Mouse (Mus musculus) heart, embryonic 14.5 days (tissue): ENCODE data around the gene Amd2. TPM values are rescaled to one million over a fixed set of nuclear protein-coding genes. Genes with fewer than 3 reads are reported as not detected.

Experiments used
- ATAC-seq: fragments of 200-750 bp; cut with Nextera tagmentation; 2 replicates; pipeline ENCODE4 v1.8.0; 2017; ENCODE audit warnings: low read depth, moderate TSS enrichment; ENCODE audit not compliant: insufficient number of reproducible peaks, insufficient read depth, low FRiP score
- H3K27ac ChIP-seq, 2 experiments: fragments of 200-500 bp in 1 of 2; fragments of 300-500 bp in 1 of 2; sonication (generic) in 1 of 2; replicated peaks in 1 of 2; 2 replicates each; pipeline ENCODE4 v1.5.1; 2012 to 2014; ENCODE audit warnings: low read depth in 2 of 2, low read length in 2 of 2, control low read depth in 1 of 2, mild to moderate bottlenecking in 1 of 2, mixed read lengths in 1 of 2; ENCODE audit not compliant: control insufficient read depth in 1 of 2, insufficient read depth in 1 of 2
- H3K27me3 ChIP-seq: fragments of 300-500 bp; sonication (generic); 2 replicates; pipeline ENCODE4 v1.6.1; 2014; ENCODE audit warnings: mild to moderate bottlenecking, low read length, control low read depth; ENCODE audit not compliant: control insufficient read depth, insufficient read depth
- H3K36me3 ChIP-seq: fragments of 300-500 bp; sonication (generic); 2 replicates; pipeline ENCODE4 v1.6.1; 2014; ENCODE audit warnings: mild to moderate bottlenecking, control low read depth, low read length, mixed read lengths; ENCODE audit not compliant: control insufficient read depth, insufficient read depth
- H3K4me1 ChIP-seq, 2 experiments: fragments of 200-500 bp in 1 of 2; fragments of 300-500 bp in 1 of 2; sonication (generic) in 1 of 2; 2 replicates each; pipeline ENCODE4 v1.6.1; 2012 to 2014; ENCODE audit warnings: low read length in 2 of 2, control low read depth in 1 of 2, mixed read lengths in 1 of 2; ENCODE audit not compliant: control insufficient read depth in 2 of 2, insufficient read depth in 2 of 2
- H3K4me2 ChIP-seq: fragments of 300-500 bp; sonication (generic); 2 replicates; pipeline ENCODE4 v1.6.1; 2014; ENCODE audit warnings: mild to moderate bottlenecking, low read length
- H3K4me3 ChIP-seq, 2 experiments: fragments of 200-500 bp in 1 of 2; fragments of 300-500 bp in 1 of 2; sonication (generic) in 1 of 2; 2 replicates each; pipeline ENCODE4 v1.5.1; 2012 to 2014; ENCODE audit warnings: low read length in 2 of 2, mild to moderate bottlenecking in 2 of 2, control low read depth in 1 of 2, low read depth in 1 of 2, moderate library complexity in 1 of 2; ENCODE audit not compliant: control insufficient read depth in 1 of 2, insufficient read depth in 1 of 2
- H3K9ac ChIP-seq: fragments of 300-500 bp; sonication (generic); 2 replicates; pipeline ENCODE4 v1.6.1; 2014; ENCODE audit warnings: mild to moderate bottlenecking, low read length
- H3K9me3 ChIP-seq: fragments of 300-500 bp; sonication (generic); 2 replicates; pipeline ENCODE4 v1.6.1; 2016; ENCODE audit warnings: low read length, control low read depth; ENCODE audit not compliant: control insufficient read depth
- WGBS: fragments of 180-500 bp; shearing (Covaris S2); extraction: QIAGEN DNeasy Blood & Tissue Kit; methylation state at CpG from one replicate; pipeline ENCODE4 v1.1.7; 2014; 5-methylcytosine and 5-hydroxymethylcytosine counted together
- polyA plus RNA-seq: library from polyadenylated mRNA; unstranded; fragments of >200 nt; fragmentation: Nextera tagmentation; extraction: Ambion mirVana; gene quantifications from 2 replicates; pipeline ENCODE4 v1.2.1, GENCODE M21; 2014

The Amd2 gene
- 2.2 and 2.4 TPM in 2 replicates for polyA plus RNA-seq

GRCm38 (mm10) chr10:35711792-35712191 lies at the start of gene Amd2:
Gene Amd2, minus strand, starts transcription at chr10:35711892.
- ATAC-seq: no peak
- H3K27me3 ChIP-seq: no peaks in the 10 kb centered on the region
- WGBS: 88% methylated on average over 8 of the region's 8 CpGs

GRCm38 (mm10) chr10:35761280-35761679 lies 49.6 kb upstream of the Amd2 start:
- H3K27ac ChIP-seq: no peak overlapping the region
- H3K9me3 ChIP-seq: no peaks in the 10 kb centered on the region
- 63% methylated on average over 3 of the region's 3 CpGs for WGBS
- no peak overlapping the region for H3K4me3 ChIP-seq
- no peaks in the 10 kb centered on the region for H3K4me1 ChIP-seq
- no peak for ATAC-seq
- no peak overlapping the region for H3K9ac ChIP-seq
- H3K4me2 ChIP-seq: no peak overlapping the region
- H3K36me3 ChIP-seq: no peaks in the 10 kb centered on the region
- H3K27me3 ChIP-seq: no peaks in the 10 kb centered on the region

More at GRCm38 (mm10) chr10:35711792-35712191, at the start of gene Amd2:
- no peak within 1 kb of the TSS for H3K4me3 ChIP-seq
- no peaks in the 10 kb centered on the region for H3K36me3 ChIP-seq
- no peaks in the 10 kb centered on the region for H3K9me3 ChIP-seq
- no peaks in the 10 kb centered on the region for H3K4me1 ChIP-seq
- no peak within 1 kb of the TSS for H3K27ac ChIP-seq
- no peak within 1 kb of the TSS for H3K4me2 ChIP-seq
- H3K9ac ChIP-seq: no peak within 1 kb of the TSS

- H3K4me1 ChIP-seq: no peaks in the 10 kb centered on the region
- ATAC-seq: no peak
- no peak overlapping the region for H3K4me3 ChIP-seq
- H3K9ac ChIP-seq: no peak overlapping the region
- H3K27ac ChIP-seq: no peak overlapping the region
- H3K4me2 ChIP-seq: no peak overlapping the region
- H3K36me3 ChIP-seq: no peaks in the 10 kb centered on the region
- H3K9me3 ChIP-seq: no peaks in the 10 kb centered on the region
- 80% methylated on average over 2 of the region's 2 CpGs for WGBS
- no peaks in the 10 kb centered on the region for H3K27me3 ChIP-seq
These were observed 25.9 kb upstream of the Amd2 start for GRCm38 (mm10) chr10:35737639-35738038.

- H3K4me1 ChIP-seq: no peaks in the 10 kb centered on the region
- H3K4me2 ChIP-seq: no peak overlapping the region
- ATAC-seq: no peak
These were observed 2.6 kb upstream of the Amd2 start for GRCm38 (mm10) chr10:35714266-35714665.

More at GRCm38 (mm10) chr10:35714266-35714665, 2.6 kb upstream of the Amd2 start:
- Histone ChIP-seq H3K9ac (no peak overlapping the region), H3K27me3 (no peaks in the 10 kb centered on the region), H3K27ac (no peak overlapping the region), H3K9me3 (no peaks in the 10 kb centered on the region), H3K4me3 (no peak overlapping the region), H3K36me3 (no peaks in the 10 kb centered on the region)
